Mouse (Mus musculus) stomach, postnatal 0 days (tissue): ENCODE results near the gene Lamtor2.

ENCODE experiments used
- CTCF ChIP-seq: IDR thresholded peaks from 2 replicates; pipeline ENCODE4 v1.5.1; 2016; ENCODE audit warnings: antibody characterized with exemption, low read depth, mild to moderate bottlenecking, moderate library complexity
- EP300 ChIP-seq: optimal IDR thresholded peaks from 2 replicates; pipeline ENCODE3; 2016; ENCODE audit warnings: antibody characterized with exemption

DNA sequence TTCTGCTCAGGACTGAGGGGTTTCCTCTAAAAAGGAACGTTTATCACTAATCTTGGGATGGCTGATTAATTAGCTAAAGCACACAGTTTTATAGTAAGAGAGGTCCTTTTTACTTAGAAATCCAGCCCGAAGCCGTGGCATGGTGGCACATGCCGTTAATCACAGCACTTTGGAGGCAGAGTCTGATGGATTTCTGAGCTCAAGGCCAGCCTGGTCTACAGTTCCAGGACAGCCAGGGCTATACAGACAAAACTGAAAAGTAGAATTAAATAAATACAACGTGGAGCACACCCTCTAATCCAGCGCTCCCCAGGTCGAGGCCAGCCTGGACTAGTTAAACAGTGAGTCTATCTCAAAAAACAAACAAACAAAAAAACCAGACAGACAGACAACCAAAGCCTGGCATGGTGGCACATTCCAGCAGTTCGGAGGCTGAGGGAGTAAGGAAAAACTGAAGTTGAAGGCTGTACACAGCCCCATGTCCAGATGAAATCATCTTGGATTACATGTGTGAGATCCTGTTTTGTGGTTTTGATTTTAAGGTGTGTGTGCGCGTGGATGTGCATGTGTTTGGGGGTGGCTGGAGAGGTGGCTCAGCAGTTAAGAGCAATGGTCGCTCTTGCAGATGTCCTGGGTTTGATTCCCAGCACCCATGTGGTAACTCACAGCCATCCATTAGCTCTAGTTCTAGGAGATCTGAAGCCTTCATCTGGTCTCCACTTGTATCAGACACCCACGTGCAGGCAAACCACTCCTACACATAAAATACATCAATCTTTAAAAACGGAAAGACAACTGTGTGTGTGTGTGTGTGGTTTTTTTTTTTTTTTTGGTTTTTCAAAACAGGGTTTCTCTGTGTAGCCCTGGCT, 42.2 kb downstream of the Lamtor2 start:
- TF ChIP-seq CTCF = no peak
- TF ChIP-seq EP300 = no peak
